Mouse (Mus musculus) liver (tissue): ENCODE results near the gene Naa20.

ENCODE experiments used
- DNase-seq: peaks from one replicate; pipeline ENCODE4 v3.0.0-alpha.2; 2020; ENCODE audit warnings: mixed read lengths

Gene Naa20

GRCm38 (mm10) chr2:145952726-145953125, 50.8 kb downstream of the Naa20 start:
- no peak for DNase-seq

- no peak for DNase-seq
Observed at GRCm38 (mm10) chr2:145955844-145956243, 53.9 kb downstream of the Naa20 start.

GRCm38 (mm10) chr2:145956318-145956717, 54.4 kb downstream of the Naa20 start:
- no peak for DNase-seq

GRCm38 (mm10) chr2:145957450-145957849, 55.6 kb downstream of the Naa20 start:
- no peak for DNase-seq

- no peak for DNase-seq
Observed at GRCm38 (mm10) chr2:145958097-145958496, 56.2 kb downstream of the Naa20 start.

GRCm38 (mm10) chr2:145958551-145958950, 56.7 kb downstream of the Naa20 start:
- DNase-seq, result no peak

- DNase-seq, result no peak
Observed at GRCm38 (mm10) chr2:145961861-145962260, 60.0 kb downstream of the Naa20 start.
